Mouse (Mus musculus): ENCODE results near the gene Gm44805. TPM values are rescaled to one million over a fixed set of nuclear protein-coding genes. Genes with fewer than 3 reads are reported as not detected.

The Gm44805 gene
- total and polyA plus RNA-seq, 3 experiments = not detected

DNA sequence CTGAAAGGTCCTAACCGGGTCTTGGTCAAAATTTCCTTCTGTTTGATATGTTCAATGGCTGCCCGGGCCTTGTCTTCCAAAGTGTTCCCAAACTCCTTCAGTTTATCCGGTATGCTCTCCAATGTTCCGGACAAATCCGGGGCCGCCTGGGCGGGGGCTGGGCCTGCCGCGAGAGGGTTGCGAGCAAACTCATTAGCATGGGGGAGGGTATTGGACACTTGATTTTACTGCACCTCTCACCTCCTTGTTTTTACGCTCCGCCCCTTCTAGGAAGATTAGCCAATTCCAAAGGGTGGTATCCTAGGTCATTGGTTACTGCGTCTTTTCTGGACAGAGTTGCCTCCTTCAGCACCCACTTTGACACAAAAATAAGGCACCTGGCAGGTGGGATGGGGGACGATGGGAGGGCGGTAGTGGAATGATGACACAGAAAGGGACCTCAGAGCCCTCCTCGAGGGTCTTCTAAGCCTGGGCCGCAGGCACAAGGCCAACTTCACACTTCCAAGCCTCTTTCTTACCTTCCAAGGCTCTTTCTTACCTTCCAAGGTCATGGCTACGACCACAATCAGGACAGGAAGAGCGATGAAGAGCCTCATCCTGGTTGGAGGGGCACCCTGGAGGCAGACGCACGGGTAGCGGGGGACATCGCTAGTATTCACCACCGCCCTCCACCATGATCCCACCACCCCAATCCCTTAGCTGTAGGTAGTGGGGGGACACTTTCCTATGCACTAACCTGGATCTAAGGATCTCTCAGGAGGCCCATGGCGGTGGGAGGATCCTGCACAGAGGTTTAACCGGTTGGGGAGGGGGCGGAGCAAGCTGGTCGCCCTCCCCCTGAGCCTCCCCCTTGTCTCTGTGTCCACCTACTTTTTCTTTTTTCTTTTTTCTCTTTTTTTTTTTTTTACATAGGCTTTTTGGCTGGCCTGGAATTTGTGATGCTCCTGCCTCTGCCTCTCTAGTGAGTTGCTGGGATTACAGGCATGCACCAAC lies 10.9 kb upstream of the Gm44805 start, which contains the start of gene Apoc1:
Gene Apoc1, minus strand, starts transcription at position 788 of the 993 bp plus-strand sequence.
- Histone ChIP-seq H3K9ac (ENCODE audit: insufficient read depth, low read depth) (no peak within 1 kb of the TSS), H3K27me3 (replicated peaks) (no peaks in the 10 kb centered on the region), H3K79me2 (replicated peaks; ENCODE audit: control insufficient read depth, extremely low read depth, insufficient read depth, poor library complexity, severe bottlenecking) (no peaks in the 10 kb centered on the region), H3K4me2 (ENCODE audit: insufficient read depth, low read depth, poor library complexity, severe bottlenecking) (no peak within 1 kb of the TSS), H3K27ac (ENCODE audit: insufficient read depth, low read depth) (no peak within 1 kb of the TSS), H3K4me3 (replicated peaks in 1 of 3; ENCODE audit: low read depth in 2 of 3, low read length in 2 of 3, poor library complexity in 1 of 3) (no peak within 1 kb of the TSS), H3K36me3 (replicated peaks in 1 of 2; ENCODE audit: control insufficient read depth in 1 of 2, insufficient read depth in 1 of 2, low read length in 1 of 2) (peaks cover 10 to 14% of the 10 kb centered on the region in 2 experiments), H3K4me1 (ENCODE audit: control insufficient read depth in 1 of 2, insufficient read depth in 2 of 2) (0 out of 4 replicates have a peak, but pooled peaks cover 0 to under 1% of the 10 kb centered on the region in 2 experiments), H3K9me3 (replicated peaks; ENCODE audit: low read length) (peaks cover 5% of the 10 kb centered on the region)
- TF ChIP-seq MAZ (IDR thresholded peaks at IDR 0.05; ENCODE audit: low read depth, low read length) = no peak
- no peak for TF ChIP-seq ZC3H11A (IDR thresholded peaks at IDR 0.05; ENCODE audit: low read depth, low read length)
- no peak for TF ChIP-seq MEF2A (IDR thresholded peaks at IDR 0.05; ENCODE audit: borderline replicate concordance, low read depth, low read length)
- TF ChIP-seq JUND (conservative IDR thresholded peaks at IDR 0.05; ENCODE audit: low read depth, low read length) = no peak
- no peak for TF ChIP-seq MYC (IDR thresholded peaks at IDR 0.05; ENCODE audit: low read depth, low read length)
- no peak for TF ChIP-seq E2F4 (IDR thresholded peaks at IDR 0.05; ENCODE audit: insufficient replicate concordance, low read depth, low read length)
- no peak for TF ChIP-seq USF2 (conservative IDR thresholded peaks at IDR 0.05; ENCODE audit: low read depth, low read length)
- no peak for TF ChIP-seq GABPA (IDR thresholded peaks at IDR 0.05; ENCODE audit: insufficient replicate concordance, low read depth, low read length)
- no peak for TF ChIP-seq BHLHE40 (IDR thresholded peaks at IDR 0.05; ENCODE audit: low read depth, low read length)
- TF ChIP-seq JUN (IDR thresholded peaks at IDR 0.05; ENCODE audit: insufficient read depth, low read depth, low read length) = no peak
- no peak for TF ChIP-seq HCFC1 (IDR thresholded peaks at IDR 0.05; ENCODE audit: low read depth, low read length)
- TF ChIP-seq ZKSCAN1 (IDR thresholded peaks at IDR 0.05; ENCODE audit: borderline replicate concordance, low read depth, low read length) = no peak
- TF ChIP-seq TCF12 (IDR thresholded peaks at IDR 0.05; ENCODE audit: low read depth, low read length) = no peak
- no peak for TF ChIP-seq CHD1 (IDR thresholded peaks at IDR 0.05; ENCODE audit: low read depth, low read length)
- TF ChIP-seq POLR2AphosphoS2 (IDR thresholded peaks at IDR 0.05; ENCODE audit: low read depth, low read length) = no peak
- TF ChIP-seq RAD21 (IDR thresholded peaks at IDR 0.05; ENCODE audit: low read depth, low read length) = no peak
- TF ChIP-seq USF1 (IDR thresholded peaks at IDR 0.05; ENCODE audit: low read depth, low read length) = no peak
- in situ Hi-C loops (cut with MboI; ENCODE audit: low pct_ligation_motif_present, low pct_unique_long_range_greater_than_20kb, low sequenced_read_pairs) = no loop called here
- DNase-seq (ENCODE audit: extremely low read depth) = no peak
- dilution Hi-C loops (cut with MboI; ENCODE audit: extremely low pct_ligation_motif_present, extremely low pct_unique_long_range_greater_than_20kb, low sequenced_read_pairs) = no loop called here

DNA sequence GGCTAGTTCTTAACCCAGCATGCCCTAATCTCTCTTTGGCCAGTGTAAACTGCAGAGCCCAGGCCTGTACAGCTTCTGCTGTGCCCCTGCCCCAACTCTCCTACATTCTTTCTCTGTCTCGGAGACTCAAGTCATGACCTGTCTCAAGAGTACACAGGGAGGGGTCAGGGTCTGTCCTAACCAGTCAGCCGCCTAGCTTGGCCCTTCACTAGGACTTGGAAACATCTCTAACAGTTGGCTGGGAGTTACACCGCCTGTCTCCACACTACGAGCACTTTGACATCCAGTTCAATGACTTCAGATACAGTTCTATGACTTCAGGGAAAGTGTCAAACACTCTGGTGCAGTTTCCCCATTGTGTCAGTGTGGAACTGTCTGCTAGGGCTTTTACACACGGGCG lies 10.2 kb upstream of the Gm44805 start:
- dilution Hi-C loops (cut with MboI; ENCODE audit: extremely low pct_ligation_motif_present, extremely low pct_unique_long_range_greater_than_20kb, low sequenced_read_pairs) = no loop called here
- Histone ChIP-seq H3K4me1 (ENCODE audit: control insufficient read depth in 1 of 2, insufficient read depth in 2 of 2) (peaks cover 0 to 8% of the 10 kb centered on the region in 2 experiments; a peak in 1 of 4 replicates), H3K27me3 (replicated peaks) (no peaks in the 10 kb centered on the region), H3K36me3 (replicated peaks in 1 of 2; ENCODE audit: control insufficient read depth in 1 of 2, insufficient read depth in 1 of 2, low read length in 1 of 2) (peaks cover 3 to 7% of the 10 kb centered on the region in 2 experiments), H3K4me2 (ENCODE audit: insufficient read depth, low read depth, poor library complexity, severe bottlenecking) (no peak overlapping the region), H3K9ac (ENCODE audit: insufficient read depth, low read depth) (no peak overlapping the region), H3K9me3 (replicated peaks; ENCODE audit: low read length) (peaks cover under 1% of the 10 kb centered on the region), H3K4me3 (replicated peaks in 1 of 3; ENCODE audit: low read depth in 2 of 3, low read length in 2 of 3, poor library complexity in 1 of 3) (no peak overlapping the region), H3K27ac (ENCODE audit: insufficient read depth, low read depth) (no peak overlapping the region), H3K79me2 (replicated peaks; ENCODE audit: control insufficient read depth, extremely low read depth, insufficient read depth, poor library complexity, severe bottlenecking) (no peaks in the 10 kb centered on the region)
- no peak for DNase-seq (ENCODE audit: extremely low read depth)
- TF ChIP-seq MEF2A (IDR thresholded peaks at IDR 0.05; ENCODE audit: borderline replicate concordance, low read depth, low read length) (no peak), NRF1 (IDR thresholded peaks at IDR 0.05; ENCODE audit: low read depth, low read length) (no peak), JUND (conservative IDR thresholded peaks at IDR 0.05; ENCODE audit: low read depth, low read length) (no peak), SIN3A (IDR thresholded peaks at IDR 0.05; ENCODE audit: low read length) (no peak), IRF4 (IDR thresholded peaks at IDR 0.05; ENCODE audit: low read depth, low read length) (no peak), ELF1 (IDR thresholded peaks at IDR 0.05; ENCODE audit: low read depth, low read length) (no peak), TCF12 (IDR thresholded peaks at IDR 0.05; ENCODE audit: low read depth, low read length) (no peak), RAD21 (IDR thresholded peaks at IDR 0.05; ENCODE audit: low read depth, low read length) (no peak), CTCF (conservative IDR thresholded peaks at IDR 0.05 in 1 of 2, IDR thresholded peaks at IDR 0.05 in 1 of 2; ENCODE audit: low read depth in 2 of 2, low read length in 2 of 2) (no peak), POLR2A (IDR thresholded peaks at IDR 0.05; ENCODE audit: low read depth, low read length) (no peak), CHD2 (IDR thresholded peaks at IDR 0.05; ENCODE audit: low read length) (no peak), SMC3 (IDR thresholded peaks at IDR 0.05; ENCODE audit: low read depth, low read length) (no peak), EP300 (IDR thresholded peaks at IDR 0.05; ENCODE audit: low read length) (no peak), BHLHE40 (IDR thresholded peaks at IDR 0.05; ENCODE audit: low read depth, low read length) (no peak), MAFK (IDR thresholded peaks at IDR 0.05; ENCODE audit: insufficient replicate concordance, low read length) (no peak), PAX5 (IDR thresholded peaks at IDR 0.05; ENCODE audit: low read length) (no peak)
- in situ Hi-C loops (cut with MboI; ENCODE audit: low pct_ligation_motif_present, low pct_unique_long_range_greater_than_20kb, low sequenced_read_pairs) = no loop called here
